Mouse (Mus musculus) spleen, adult 12 weeks (tissue): Measurements from ENCODE around the gene Wwox.
A peak's percentile ranks its signal among the peaks of the same experiment; 100 is the strongest.

Experiments
- DNase-seq: peaks from one replicate; pipeline ENCODE4 v3.0.0; 2022; ENCODE audit warnings: low spot score

The Wwox gene

DNA sequence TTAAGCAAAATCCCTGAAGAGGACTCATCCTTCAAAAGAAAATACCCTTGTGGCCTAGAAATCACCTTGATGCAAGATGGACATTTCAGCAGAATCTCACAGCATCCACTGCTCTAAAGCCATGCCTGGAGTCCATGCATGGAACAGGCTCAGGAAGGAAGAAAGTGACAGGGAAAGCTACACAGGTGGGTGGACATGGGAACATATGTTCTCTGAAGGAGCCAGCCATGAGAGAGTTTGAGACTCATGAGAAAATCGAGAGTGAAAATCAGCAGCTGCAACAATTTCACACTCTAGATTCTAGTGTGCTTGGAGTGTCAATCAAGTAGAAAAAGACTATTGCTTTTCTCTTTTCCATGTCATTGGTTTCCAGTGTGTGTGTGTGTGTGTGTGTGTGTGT is 896.9 kb downstream of the Wwox start:
- DNase-seq: no peak

DNA sequence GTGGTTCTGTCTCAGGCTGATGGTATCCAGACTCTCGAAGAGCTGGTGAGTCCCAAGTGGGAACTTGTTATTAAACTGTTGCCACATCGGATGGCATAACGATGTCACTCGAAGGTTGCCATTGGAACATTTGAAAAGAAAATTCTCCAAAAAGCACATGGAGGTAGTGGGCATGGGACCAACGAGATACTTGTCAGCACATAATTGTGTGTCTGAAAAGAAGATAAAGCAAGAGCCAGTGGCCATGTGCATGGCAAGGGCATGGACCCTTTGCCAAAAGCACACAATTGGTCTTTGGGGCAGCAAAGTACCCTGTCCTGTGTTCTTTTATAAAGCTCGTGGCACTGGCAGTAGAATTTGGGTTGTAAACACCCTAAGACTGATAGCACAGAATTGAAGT is 909.2 kb downstream of the Wwox start:
- DNase-seq: no peak

DNA sequence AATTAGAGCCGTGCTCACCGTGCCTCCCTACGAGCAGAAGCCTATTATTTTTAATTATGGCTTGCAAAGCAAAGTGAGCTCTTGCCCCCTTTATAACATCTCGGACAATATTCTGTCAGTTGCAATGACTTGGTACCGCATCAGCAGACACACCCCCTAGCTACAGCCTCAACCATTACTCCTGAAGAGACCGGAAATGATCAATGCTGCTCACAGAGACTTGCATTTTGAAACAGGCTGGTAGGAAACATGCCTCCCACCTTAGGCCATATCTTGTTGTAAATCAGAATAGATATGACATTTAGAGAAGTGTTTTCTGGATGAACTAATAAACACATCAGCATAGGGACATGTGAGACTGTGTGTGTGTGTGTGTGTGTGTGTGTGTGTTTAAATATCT is 911.3 kb downstream of the Wwox start:
- DNase-seq: no peak

DNA sequence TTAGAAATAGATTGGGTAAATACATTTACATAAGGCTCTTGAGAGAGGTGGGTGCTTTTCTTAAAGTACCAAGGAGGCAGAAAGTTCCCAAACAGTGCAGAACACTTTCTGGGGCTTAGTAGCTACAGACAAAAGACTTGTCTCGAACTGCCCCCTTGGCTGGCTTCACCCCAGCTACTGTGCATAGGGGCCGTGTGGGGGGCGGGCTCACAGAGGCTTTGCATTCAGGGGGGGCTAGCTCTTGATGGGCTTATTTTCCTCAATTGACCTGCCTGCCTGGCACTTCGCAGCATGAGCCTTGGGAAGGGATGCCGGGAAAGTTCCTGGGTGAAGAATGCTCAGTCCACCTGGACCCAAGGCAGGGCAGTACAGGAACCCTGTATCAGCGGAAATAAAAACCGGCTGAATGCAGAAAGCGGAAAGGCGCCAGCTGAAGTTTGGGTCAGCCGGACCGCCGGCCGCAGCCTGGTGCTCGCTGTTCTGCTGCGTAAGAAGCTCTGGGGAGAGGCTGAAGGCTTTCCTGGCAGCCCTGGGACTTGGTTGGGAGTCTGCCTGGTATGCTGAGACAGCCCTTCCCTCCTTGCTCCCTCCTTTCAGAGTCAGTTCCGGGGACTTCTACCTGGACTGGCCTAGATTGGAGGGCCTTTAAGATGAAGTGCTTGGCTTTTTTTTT is 918.3 kb downstream of the Wwox start:
- DNase-seq: no peak

DNA sequence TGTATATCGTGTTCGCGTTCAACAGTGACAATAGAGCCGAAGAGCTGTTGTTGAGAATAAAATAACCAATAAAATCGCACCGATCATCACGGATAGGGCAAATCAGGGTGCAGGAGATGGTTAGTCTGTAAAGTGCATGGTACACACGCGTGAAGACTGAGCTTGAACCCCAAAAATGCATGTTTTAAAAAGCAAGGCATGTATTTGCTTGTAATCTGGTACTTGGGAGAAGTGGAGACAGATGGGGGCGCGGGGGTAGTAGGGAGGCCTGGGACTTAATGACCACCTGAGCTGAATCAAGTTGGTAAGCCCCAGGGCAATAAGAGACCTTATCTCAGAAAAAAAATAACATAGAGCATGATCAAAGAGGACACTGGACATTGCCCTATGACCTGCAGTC is 919.0 kb downstream of the Wwox start:
- no peak for DNase-seq

DNA sequence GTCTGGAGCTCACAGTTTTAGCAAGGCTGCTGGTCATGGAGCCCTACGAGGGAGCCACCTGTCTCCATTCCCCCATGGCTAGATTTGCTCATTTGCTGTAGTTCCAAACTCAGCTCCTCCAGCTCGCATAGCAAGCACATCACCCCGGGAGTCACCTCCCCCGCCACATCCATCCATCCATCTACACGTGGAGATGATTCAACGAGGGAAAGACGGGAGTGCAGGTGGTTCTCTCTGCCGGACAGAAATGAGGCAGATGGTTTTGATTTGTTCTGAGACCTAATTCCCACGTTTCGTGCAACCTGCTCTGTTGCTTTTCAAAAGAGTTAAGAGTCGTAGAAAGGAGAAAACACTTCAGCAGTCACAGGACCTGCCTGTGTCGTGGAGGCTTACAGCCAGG is 920.2 kb downstream of the Wwox start:
- DNase-seq: no peak

DNA sequence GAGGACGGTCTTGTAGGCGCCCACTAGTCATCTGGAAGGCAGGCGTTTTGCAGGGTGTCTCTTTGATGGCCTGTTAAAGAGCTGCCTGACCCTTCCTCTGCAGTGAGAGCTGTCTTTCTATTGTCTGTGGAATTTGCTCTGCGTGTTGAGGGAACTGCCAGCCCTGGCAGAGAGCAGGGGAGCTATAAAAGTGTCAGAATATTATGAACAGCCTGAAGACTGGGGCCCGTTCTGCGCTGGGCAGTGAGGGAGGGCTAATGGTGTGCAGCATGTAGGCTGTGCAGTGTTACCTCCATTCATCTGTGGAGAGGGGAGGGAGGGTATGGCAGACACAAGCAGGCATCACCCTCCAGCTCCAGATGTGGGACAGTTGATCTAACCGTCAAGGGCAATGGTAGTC is 923.1 kb downstream of the Wwox start:
- DNase-seq: no peak

DNA sequence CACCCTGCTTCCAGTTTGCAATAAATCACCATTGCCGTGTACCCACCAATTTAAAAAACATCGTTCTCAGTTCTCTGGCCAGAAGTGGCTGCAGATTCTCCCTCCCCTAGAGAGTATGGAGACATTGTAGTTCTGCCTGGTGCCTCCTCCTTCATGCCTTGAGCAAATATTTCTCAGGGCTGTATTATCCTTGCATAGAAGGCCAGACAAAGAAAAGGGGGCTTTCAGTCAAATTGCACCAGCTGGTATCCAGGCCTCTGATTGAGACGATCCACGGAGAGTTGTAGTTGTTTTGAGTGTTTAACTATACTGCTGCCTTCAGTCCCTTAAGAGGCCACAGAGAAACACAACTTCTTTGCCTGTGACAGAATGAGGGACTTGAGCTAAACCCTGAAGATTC is 935.5 kb downstream of the Wwox start:
- DNase-seq: no peak

DNA sequence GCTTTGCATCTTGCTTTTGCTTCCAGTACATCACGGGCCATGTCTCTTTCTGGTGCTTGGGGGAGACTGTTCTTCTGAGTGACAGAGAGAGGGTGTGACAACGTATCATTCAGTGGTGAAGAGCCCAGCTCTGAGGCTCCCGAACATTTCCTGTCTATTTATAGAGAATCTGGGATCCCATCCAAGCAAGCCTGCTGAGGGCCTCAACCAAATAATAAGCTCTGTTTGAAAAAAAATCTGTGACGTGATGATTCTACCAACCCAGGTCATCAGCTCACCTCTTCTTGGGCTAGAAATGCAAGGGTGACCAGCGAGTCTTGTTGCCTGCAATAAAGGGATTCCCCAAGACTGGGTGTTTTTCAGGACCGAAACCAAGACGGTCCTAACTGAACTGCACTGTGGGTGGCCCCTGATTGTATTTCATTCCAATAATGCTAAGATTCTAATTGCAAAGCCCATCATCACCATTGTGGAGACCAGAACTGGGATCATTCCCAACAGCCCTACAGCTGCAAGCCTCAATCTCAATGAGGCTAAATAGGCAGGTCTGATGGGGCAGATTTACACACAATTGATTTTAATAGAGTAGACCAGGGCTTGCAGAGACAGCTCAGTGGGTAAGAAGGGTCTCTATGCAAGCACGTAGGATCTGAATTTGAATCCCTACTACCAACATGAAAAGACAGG is 936.0 kb downstream of the Wwox start:
- no peak for DNase-seq

DNA sequence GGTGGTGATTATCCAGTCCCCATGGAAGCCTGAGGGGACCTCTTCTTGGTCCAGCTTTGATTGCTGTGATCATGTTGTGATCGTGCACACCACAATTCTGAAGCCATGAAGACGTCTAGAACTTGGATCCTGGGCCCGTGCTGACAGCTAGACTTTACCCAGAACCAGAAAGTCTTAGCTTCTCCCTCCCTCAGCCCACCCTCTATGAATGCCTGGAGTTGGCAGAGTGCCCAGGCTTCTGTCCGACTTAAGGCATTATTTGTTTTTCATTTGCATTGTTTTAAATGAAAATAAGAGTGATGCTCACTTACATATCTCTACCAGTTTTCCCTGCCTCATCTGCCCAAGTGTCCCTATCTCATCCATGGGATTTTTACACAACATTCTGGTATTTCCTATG is 937.9 kb downstream of the Wwox start:
- no peak for DNase-seq

DNA sequence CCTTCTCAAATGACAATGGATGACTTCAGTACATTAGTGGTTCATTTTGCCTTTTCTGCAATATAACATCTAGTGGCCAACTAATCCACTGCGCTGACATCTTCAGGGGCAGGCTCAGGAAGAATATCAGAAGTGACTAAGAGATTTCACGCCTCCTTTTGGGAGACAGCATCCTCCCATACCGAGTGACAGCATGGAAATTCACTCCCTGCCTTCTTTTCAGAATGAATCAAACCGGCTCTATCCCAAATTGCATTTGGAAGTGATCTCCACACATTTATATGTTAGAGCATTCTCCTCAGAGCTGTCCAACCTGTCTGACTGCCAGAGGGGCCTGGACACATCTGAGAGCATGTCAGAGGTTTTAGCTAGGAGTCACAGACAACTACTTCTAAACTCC is 940.6 kb downstream of the Wwox start:
- no peak for DNase-seq

DNA sequence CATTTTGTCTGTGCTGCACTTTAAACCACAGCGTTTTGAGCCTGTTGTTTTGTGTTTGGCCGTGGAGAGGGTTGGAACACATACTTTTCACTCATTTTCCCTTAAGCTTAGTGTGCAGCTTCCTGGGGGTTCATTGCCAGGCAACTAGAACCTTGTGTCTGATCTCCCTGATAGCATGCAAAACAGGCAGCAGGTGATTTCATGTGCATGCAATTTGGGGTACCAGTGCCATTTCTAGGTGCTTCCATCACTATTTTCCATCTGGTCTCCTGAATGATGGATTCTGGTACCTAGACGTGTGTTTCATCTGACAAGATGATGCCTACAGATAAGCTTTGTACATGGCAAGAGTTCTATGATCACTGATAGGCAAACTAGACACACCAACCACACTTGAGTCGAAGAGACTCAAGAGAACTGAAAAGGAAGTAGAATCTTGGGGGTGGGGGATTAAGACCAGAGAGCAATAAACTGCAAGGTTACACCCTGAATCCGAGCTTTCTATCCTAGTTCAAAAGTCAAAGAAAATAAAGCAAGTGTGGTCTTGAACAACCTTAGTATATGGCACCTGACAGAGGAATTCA is 951.6 kb downstream of the Wwox start:
- no peak for DNase-seq

DNA sequence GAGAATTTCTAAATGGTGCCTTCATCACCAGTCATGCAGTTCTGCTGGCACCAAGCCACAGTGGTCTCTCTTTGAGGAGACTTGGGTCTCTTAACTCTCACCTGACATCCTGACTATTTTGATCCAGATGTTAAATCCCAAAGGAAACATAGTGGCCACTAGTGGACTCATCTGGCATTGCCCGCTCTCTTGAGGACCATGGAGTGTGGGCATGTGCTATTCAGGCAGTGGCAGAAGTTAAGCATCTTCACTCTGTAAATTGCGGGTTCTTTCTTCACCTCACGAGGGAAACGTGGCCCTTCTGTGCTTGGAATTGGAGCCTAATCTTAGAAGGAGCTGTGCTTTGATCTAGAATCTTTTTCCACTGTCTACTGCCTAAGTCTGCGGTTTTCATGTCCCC is 956.4 kb downstream of the Wwox start:
- DNase-seq: no peak

DNA sequence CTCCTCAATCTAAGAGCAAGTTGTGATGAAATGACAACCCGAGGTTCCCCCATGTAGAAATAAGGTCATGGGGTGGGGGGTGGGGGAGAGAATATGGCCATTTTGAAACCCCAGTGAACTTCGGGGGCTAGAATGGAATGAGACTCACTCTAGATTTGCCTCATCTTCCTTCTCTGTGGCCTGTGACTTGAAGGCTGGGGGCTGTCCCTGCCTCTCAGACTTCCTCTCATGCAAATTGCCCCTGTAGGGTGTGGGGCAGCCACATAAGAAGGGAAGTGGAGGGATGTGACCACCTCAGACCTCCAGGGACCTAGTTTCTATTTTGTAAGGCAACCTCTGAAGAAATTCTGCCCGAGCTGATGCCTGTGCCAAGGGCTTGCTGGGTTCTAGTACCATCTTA is 958.5 kb downstream of the Wwox start:
- peak; percentile 45 for DNase-seq

DNA sequence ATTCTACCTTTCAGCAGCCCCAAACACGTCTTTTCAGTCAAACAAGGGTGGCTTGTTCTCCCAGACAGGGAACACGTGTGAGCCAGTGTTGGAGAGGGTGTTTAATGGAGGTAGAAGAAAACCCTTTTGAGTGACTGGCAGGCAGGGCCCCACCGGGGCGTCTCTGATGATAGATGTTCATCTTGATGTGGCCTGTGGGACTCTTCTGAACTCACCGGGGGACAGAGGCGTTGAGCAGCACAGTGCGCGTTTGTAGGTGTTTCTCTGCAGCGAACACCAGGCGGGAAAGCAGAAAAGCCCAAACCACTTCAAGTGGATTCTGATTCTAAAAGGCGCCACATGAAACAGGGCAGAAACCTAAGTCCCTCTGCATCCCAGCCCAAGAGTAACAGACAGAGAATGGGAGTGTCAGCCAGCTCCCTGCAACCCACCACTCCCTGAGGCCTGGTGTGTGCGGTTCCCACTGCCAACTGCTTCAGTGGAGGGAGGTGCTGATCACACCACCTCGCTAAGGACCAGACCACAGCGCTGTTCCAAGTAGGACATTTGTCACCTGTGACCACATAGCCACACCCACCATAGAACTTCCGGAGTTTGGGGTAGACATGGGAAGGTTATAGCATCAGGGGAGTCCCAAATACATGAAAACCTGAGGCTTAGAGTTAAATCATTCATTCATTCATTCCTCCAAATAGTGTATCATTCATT is 960.7 kb downstream of the Wwox start:
- peak; percentile 2 for DNase-seq
